Mouse (Mus musculus): ENCODE data around the gene Mest. TPM values are rescaled to one million over a fixed set of nuclear protein-coding genes. Genes with fewer than 3 reads are reported as not detected.

The Mest gene
- polyA plus RNA-seq, 2 experiments from 2014 or later = 1.2 to 1.6 TPM

DNA sequence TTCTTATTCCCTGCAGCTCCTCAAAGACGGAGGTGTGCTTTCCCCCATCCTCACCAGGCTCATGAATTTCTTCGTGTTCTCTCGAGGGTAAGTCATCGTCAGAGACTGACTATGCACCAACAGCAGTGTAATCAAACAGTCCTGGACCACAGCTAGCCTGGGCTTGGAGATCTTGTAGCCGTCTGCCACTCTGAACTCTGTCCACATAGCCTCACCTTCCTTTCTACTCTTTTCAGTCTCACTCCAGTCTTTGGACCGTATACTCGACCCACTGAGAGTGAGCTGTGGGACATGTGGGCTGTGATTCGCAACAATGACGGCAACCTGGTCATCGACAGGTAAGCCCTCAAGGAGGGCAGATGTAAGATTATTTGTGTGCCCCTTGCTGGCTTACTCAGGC is 21.5 kb downstream of the Mest start:
- ATAC-seq = no peak

GRCm38 (mm10) chr6:30745591-30745990 is 22.2 kb downstream of the Mest start:
- no peak for ATAC-seq

DNA sequence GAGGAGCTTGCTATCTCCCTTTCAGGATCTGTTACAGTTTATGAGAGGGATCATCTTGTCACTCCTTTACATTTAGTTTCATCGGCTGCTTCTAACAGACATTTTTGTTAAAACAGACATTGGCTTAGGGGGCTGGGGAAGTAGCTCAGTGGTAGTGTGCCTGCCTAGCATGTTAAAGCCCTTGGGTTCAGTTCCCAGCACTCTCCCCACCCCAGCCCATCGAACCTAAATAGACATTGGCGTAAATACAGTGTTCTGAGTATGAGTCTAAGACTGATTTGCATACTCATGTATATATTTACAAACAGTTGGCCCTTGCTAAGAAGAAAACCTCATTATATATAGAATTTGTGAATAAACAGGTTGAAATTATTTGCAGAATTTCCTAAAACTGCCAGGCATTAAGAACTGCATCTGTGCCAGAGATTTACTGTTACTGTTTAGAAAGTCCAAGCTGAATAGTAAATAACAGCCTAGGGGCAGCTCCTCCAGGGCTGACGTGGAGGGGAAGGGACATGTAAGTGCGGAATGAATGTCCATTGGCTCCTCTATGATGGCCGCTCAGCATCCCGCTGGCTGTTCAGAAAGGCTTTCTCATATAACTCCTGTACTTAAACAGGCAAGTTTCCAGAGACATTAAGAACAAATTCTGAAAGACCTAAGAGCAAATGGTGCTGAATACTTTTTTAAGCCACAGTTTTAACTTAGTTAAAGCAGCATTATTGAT is 24.4 kb downstream of the Mest start:
- ATAC-seq = no peak

DNA sequence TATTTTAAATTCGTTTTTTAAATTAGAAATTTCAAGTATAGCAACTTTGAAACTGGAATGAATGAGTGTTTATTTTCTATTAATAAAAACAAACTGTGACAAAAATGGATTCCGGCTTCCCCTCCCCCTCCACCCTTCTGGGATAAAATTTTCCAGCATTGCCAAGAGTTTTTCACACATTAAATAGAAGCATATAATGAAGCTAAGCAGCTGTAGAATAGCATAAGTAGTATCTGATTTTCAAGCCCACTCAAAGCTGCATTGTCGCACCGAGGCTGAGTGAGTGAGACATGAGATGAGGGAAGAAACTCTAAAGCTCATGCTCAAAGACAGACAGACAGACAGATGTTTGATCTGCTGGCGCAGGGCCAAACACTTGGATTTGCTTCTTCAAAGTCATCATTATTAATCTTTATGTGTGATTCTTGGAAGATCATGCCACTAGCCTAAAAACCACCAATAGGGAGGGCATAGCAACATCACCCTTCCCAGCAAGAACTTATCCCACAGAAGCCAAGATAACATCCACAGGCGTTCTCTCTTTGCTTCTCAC is 25.1 kb downstream of the Mest start:
- no peak for ATAC-seq

GRCm38 (mm10) chr6:30749042-30749689 is 25.8 kb downstream of the Mest start:
- no peak for ATAC-seq

GRCm38 (mm10) chr6:30749892-30750291 is 26.5 kb downstream of the Mest start:
- no peak for ATAC-seq

GRCm38 (mm10) chr6:30750482-30750881 is 27.1 kb downstream of the Mest start:
- no peak for ATAC-seq

DNA sequence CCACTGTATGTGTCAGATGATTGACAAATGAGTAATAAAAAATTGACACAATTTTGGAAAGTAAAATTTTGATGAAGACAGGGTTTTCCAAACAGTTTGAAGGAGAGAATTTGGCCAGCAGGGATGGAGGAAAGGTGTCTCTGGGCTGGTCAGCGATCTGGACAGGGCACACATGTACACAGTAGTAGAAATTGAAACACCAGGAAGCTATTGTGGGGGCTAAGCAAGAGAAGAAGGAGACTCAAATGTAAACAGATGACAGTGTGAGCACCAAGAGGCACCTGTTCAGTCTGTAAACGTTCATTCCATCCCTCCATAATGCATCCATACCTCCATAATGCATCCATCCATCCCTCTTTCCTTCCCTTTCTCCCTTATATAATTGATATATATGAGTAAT is 27.9 kb downstream of the Mest start:
- ATAC-seq = no peak

Other genes with a start within 250 kb of the Mest start
- gene Tmem209, start 213.8 kb upstream of the Mest start, polyA plus RNA-seq (2017; shearing (Covaris generic)) = 10 to 100 TPM; 59.9 to 60.8 TPM
- not detected for gene Ssmem1, start 213.7 kb upstream of the Mest start, polyA plus RNA-seq (2017; shearing (Covaris generic))
- 1 to 10 TPM; 1.0 to 1.2 TPM for gene Cpa2, start 182.0 kb upstream of the Mest start, polyA plus RNA-seq (2017; shearing (Covaris generic))
- gene Cpa4, start 155.2 kb upstream of the Mest start, polyA plus RNA-seq (2017; shearing (Covaris generic)) = not detected
- gene Cpa5, start 112.5 kb upstream of the Mest start, polyA plus RNA-seq (2017; shearing (Covaris generic)) = not detected
- gene Cpa1, start 84.3 kb upstream of the Mest start, polyA plus RNA-seq (2017; shearing (Covaris generic)) = not detected
- 10 to 100 TPM; 11.3 to 12.6 TPM for gene Cep41, start 29.8 kb upstream of the Mest start, polyA plus RNA-seq (2017; shearing (Covaris generic))
- gene Copg2, start 173.2 kb downstream of the Mest start, polyA plus RNA-seq (2017; shearing (Covaris generic)) = 10 to 100 TPM; 19.5 to 46.4 TPM
- not detected for gene Tsga13, start 192.0 kb downstream of the Mest start, polyA plus RNA-seq (2017; shearing (Covaris generic))
- under 1 TPM in 1 of 2 experiments, not detected in 1; 0.17 TPM for gene Klf14, start 235.5 kb downstream of the Mest start, polyA plus RNA-seq (2017; shearing (Covaris generic))